Mouse (Mus musculus): ENCODE data around the gene Ap1m2.

DNA sequence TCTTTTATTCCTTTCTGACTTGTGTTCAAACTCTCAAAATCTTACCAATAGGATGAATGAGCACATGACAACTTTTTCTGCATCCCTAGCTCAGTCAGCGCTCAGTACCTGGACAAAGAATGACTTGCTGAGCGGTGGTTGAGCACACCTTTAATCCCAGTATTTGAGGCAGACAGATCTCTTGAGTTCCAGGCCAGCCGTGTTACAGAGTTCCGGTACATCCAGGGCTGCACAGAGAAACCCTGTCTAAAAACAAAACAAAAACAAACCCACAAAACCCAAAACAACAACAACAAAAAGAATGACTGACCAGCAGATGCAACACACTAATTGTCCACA lies 8.1 kb upstream of the Ap1m2 start:
- TF ChIP-seq CTCF (IDR thresholded peaks at IDR 0.05; ENCODE audit: insufficient read depth, low read depth, low read length): no peak
- no peak for TF ChIP-seq POLR2A (IDR thresholded peaks at IDR 0.05; ENCODE audit: insufficient read depth, low read depth, low read length)

Measured in olfactory bulb, adult 2 months (tissue).